Mouse (Mus musculus): ENCODE data around the gene Gm21083. TPM values are rescaled to one million over a fixed set of nuclear protein-coding genes. Genes with fewer than 3 reads are reported as not detected.
"Not testable (repeated sequence)": the region's sequence is repeated elsewhere in the genome, so short reads cannot be mapped to it uniquely, and the experiment has no call there.

The Gm21083 gene
- total RNA-seq, 2 experiments from 2014 or later: not detected

- DNase-seq (ENCODE audit: low spot score in 2 of 2): not testable (repeated sequence)
These were observed 41.6 kb downstream of the Gm21083 start, which contains the start of gene Speer4d for GRCm38 (mm10) chr5:15618764-15619163. Gene Speer4d, plus strand, starts transcription at chr5:15619064.

GRCm38 (mm10) chr5:15628136-15628535, 51.0 kb downstream of the Gm21083 start:
- DNase-seq (ENCODE audit: low spot score in 2 of 2): not testable (repeated sequence)

GRCm38 (mm10) chr5:15630068-15630467, 52.9 kb downstream of the Gm21083 start:
- peak in 1 of 2 experiments; percentile 36 for DNase-seq (ENCODE audit: low spot score in 2 of 2)

Other genes starting within 250 kb of the Gm21083 start
- gene Gm21149, start 100.8 kb upstream of the Gm21083 start, total RNA-seq (2021): not detected
- gene Gm21190, start 48.1 kb upstream of the Gm21083 start, total RNA-seq (2021): not detected
- gene Speer4d, start 41.7 kb downstream of the Gm21083 start, total RNA-seq (2021): not detected
- gene 4930572O03Rik, start 79.7 kb downstream of the Gm21083 start, total RNA-seq (2021): not detected
- gene Speer4c, start 136.9 kb downstream of the Gm21083 start, total RNA-seq (2021): not detected